Mouse (Mus musculus) cortical plate, adult 2 months (tissue): ENCODE measurements around the gene Gm10681.
"Not testable (repeated sequence)": the region's sequence is repeated elsewhere in the genome, so short reads cannot be mapped to it uniquely, and the experiment has no call there.

Source experiments
- CTCF ChIP-seq: fragments of 200-500 bp; IDR thresholded peaks from 2 replicates; pipeline ENCODE4 v1.5.1; 2011; ENCODE audit warnings: mild to moderate bottlenecking, control low read depth, low read length; ENCODE audit not compliant: insufficient read depth; ENCODE audit errors: extremely low read depth
- POLR2A ChIP-seq: fragments of 200-500 bp; IDR thresholded peaks from 2 replicates; pipeline ENCODE4 v1.6.1; 2011; ENCODE audit warnings: mild to moderate bottlenecking, low read length, control low read depth; ENCODE audit not compliant: insufficient read depth; ENCODE audit errors: extremely low read depth

- TF ChIP-seq CTCF, POLR2A: not testable (repeated sequence)
Measured at GRCm38 (mm10) chr3:98550215-98550614, 38.4 kb downstream of the Gm10681 start.
